Mouse (Mus musculus) ES-Bruce4 (cell line): ENCODE data around the gene Dock6.

ENCODE experiments used
- CTCF ChIP-seq: IDR thresholded peaks from one replicate; pipeline ENCODE4 v1.8.1; 2011; ENCODE audit warnings: low read depth, low read length
- EP300 ChIP-seq: IDR thresholded peaks from 2 replicates; pipeline ENCODE4 v1.6.1; 2011; ENCODE audit warnings: low read depth, low read length; ENCODE audit not compliant: insufficient read depth
- POLR2A ChIP-seq: IDR thresholded peaks from one replicate; pipeline ENCODE4 v1.8.1; 2011; ENCODE audit warnings: low read length; ENCODE audit not compliant: insufficient read depth

- no peak for TF ChIP-seq CTCF
- TF ChIP-seq EP300: no peak
- TF ChIP-seq POLR2A: no peak
Observed at GRCm38 (mm10) chr9:21752252-21752792, 100.1 kb downstream of the Dock6 start.
